In the genomic region with DNA sequence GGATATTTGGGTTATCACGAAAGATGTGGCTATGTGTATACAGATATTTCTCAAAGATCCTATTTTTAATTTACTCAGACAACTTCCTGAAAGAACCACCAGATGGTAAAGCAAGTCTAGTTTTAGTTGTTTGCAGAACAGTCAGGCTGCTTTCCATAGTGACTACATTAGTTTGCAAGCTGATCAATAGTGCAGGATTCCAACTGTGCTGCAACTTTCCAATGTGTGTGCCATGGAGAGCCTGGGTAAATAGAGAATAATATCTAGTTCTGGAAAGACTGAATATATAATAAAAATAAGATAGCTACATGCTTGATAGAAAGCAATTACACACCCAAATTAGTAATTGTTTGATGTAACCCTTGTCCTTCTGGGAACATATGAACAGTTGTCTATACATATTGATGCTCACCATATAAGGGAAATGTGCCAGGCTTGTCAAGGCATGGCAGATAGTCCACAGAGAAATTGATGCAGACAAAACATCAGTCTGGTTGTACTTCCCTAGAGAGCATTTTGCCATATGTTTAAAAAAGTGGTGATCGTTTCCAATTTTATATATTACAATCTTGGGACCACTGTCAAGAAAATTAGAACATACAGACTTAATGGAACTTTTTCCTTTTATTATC, we compare ENCODE assay signal across 29 mouse cellular contexts. TPM values are rescaled to one million over a fixed set of nuclear protein-coding genes. Genes with fewer than 3 reads are reported as not detected.
DNase-seq lines count a peak whose midpoint lies in the region; ATAC-seq and TF ChIP-seq lines count a peak whose summit lies in the region.
"Had no signal": no experiment of that assay in that cellular context is flagged by ENCODE, and none has a peak within 500 bp of the region (broad histone marks: within the 10 kb centered on the region; RNA-seq: fewer than 3 reads in every experiment).

No protein-coding gene starts in this region.

- no peaks in the 10 kb centered on the region for H3K27me3 ChIP-seq in forebrain, embryonic 14.5 days (replicated peaks; ENCODE audit: control insufficient read depth, insufficient read depth, low read length)
- no peaks in the 10 kb centered on the region for H3K27me3 ChIP-seq in forebrain, embryonic 10.5 days (ENCODE audit: poor library complexity, severe bottlenecking)
- H3K27me3 ChIP-seq in liver, postnatal 0 days (ENCODE audit: insufficient read depth, low read length), result no peaks in the 10 kb centered on the region
- no peaks in the 10 kb centered on the region for H3K27me3 ChIP-seq in liver, embryonic 12.5 days (replicated peaks)
- H3K27me3 ChIP-seq: embryonic facial prominence, embryonic 13.5 days; heart, embryonic 12.5 days; hindbrain, embryonic 15.5 days; liver, embryonic 15.5 days; lung, embryonic 15.5 days; midbrain, embryonic 15.5 days had no signal

- H3K4me2 ChIP-seq in forebrain, embryonic 14.5 days (ENCODE audit: low read length), result no peak overlapping the region
- H3K4me2 ChIP-seq in liver, postnatal 0 days (ENCODE audit: low read depth, low read length), result no peak overlapping the region
- H3K4me2 ChIP-seq in liver, embryonic 12.5 days, result no peak overlapping the region
- H3K4me2 ChIP-seq: embryonic facial prominence, embryonic 13.5 days; heart, embryonic 12.5 days; hindbrain, embryonic 15.5 days; liver, embryonic 15.5 days; lung, embryonic 15.5 days; midbrain, embryonic 15.5 days had no signal

- ATAC-seq in forebrain, embryonic 14.5 days, result no peak
- 0 out of 2 replicates have a peak, but pooled peaks have one; percentile 36 for ATAC-seq in liver, postnatal 0 days
- no peak for ATAC-seq in liver, embryonic 12.5 days
- ATAC-seq: inflammation-experienced regulatory T-cells, adult 6 months; midbrain, embryonic 15.5 days had no signal

- H3K27ac ChIP-seq in forebrain, embryonic 14.5 days (ENCODE audit: low read depth, low read length), result no peak overlapping the region
- no peak overlapping the region for H3K27ac ChIP-seq in forebrain, embryonic 10.5 days
- H3K27ac ChIP-seq in liver, postnatal 0 days (ENCODE audit: low read depth), result no peak overlapping the region
- no peak overlapping the region for H3K27ac ChIP-seq in liver, embryonic 12.5 days
- no peak overlapping the region for H3K27ac ChIP-seq in layer of hippocampus, adult 2 months
- H3K27ac ChIP-seq: embryonic facial prominence, embryonic 13.5 days; hindbrain, embryonic 15.5 days; liver, embryonic 15.5 days; lung, embryonic 15.5 days; midbrain, embryonic 10.5 days; midbrain, embryonic 15.5 days; stomach, postnatal 0 days had no signal

- no peak for TF ChIP-seq EP300 in liver, postnatal 0 days (IDR thresholded peaks at IDR 0.05; ENCODE audit: low read depth)

- TF ChIP-seq CTCF in liver, postnatal 0 days (IDR thresholded peaks at IDR 0.05; ENCODE audit: low read depth), result 0 out of 2 replicates have a peak, but pooled peaks have one; percentile 20
- peak; percentile 56 for TF ChIP-seq CTCF in layer of hippocampus, adult 2 months (conservative IDR thresholded peaks at IDR 0.05)

- DNase-seq in forebrain, embryonic 14.5 days (ENCODE audit: low spot score), result peak; percentile 61
- DNase-seq in forebrain, embryonic 10.5 days (ENCODE audit: extremely low spot score, low spot score), result no peak
- DNase-seq in liver, postnatal 0 days, result no peak
- peak; percentile 23 to 32 for DNase-seq in layer of hippocampus, adult 2 months (ENCODE audit: low spot score in 2 of 2)
- no peak for DNase-seq in left cerebral cortex, adult 11 months (ENCODE audit: low spot score)
- no peak for DNase-seq in natural killer cell, adult 2 months (ENCODE audit: low spot score in 2 of 2)
- DNase-seq: adrenal gland, postnatal 10 days; cerebellum, adult 18-20 months; cerebellum, postnatal 10 days; gastrocnemius, postnatal 14 days; heart, adult 18-20 months; kidney, adult 11 months; kidney, postnatal 14 days; left cerebral cortex, postnatal 4 days; right cerebral cortex, postnatal 4 days; thymus, adult 18-20 months; thymus, postnatal 25 days had no signal

- H3K4me1 ChIP-seq in forebrain, embryonic 14.5 days (ENCODE audit: control insufficient read depth, insufficient read depth, low read length), result no peaks in the 10 kb centered on the region
- H3K4me1 ChIP-seq in forebrain, embryonic 10.5 days, result no peaks in the 10 kb centered on the region
- no peaks in the 10 kb centered on the region for H3K4me1 ChIP-seq in liver, postnatal 0 days (ENCODE audit: insufficient read depth)
- no peaks in the 10 kb centered on the region for H3K4me1 ChIP-seq in liver, embryonic 12.5 days
- H3K4me1 ChIP-seq: heart, embryonic 12.5 days; hindbrain, embryonic 15.5 days; liver, embryonic 15.5 days; midbrain, embryonic 10.5 days; midbrain, embryonic 15.5 days had no signal

- H3K9ac ChIP-seq in forebrain, embryonic 14.5 days (ENCODE audit: low read length), result no peak overlapping the region
- no peak overlapping the region for H3K9ac ChIP-seq in liver, postnatal 0 days (replicated peaks)
- no peak overlapping the region for H3K9ac ChIP-seq in liver, embryonic 12.5 days
- H3K9ac ChIP-seq: embryonic facial prominence, embryonic 13.5 days; heart, embryonic 12.5 days; hindbrain, embryonic 15.5 days; liver, embryonic 15.5 days; lung, embryonic 15.5 days; midbrain, embryonic 15.5 days had no signal

- H3K4me3 ChIP-seq in forebrain, embryonic 14.5 days (ENCODE audit: low read depth, low read length), result no peak overlapping the region
- H3K4me3 ChIP-seq in forebrain, embryonic 10.5 days, result no peak overlapping the region
- no peak overlapping the region for H3K4me3 ChIP-seq in liver, postnatal 0 days (ENCODE audit: low read depth, low read length)
- no peak overlapping the region for H3K4me3 ChIP-seq in liver, embryonic 12.5 days
- no peak overlapping the region for H3K4me3 ChIP-seq in layer of hippocampus, adult 2 months
- H3K4me3 ChIP-seq: embryonic facial prominence, embryonic 13.5 days; heart, embryonic 12.5 days; hindbrain, embryonic 15.5 days; liver, embryonic 15.5 days; lung, embryonic 15.5 days; midbrain, embryonic 10.5 days; midbrain, embryonic 15.5 days had no signal

- 78% methylated on average over 2 of the region's 2 CpGs for WGBS in forebrain, embryonic 14.5 days
- 94% methylated on average over 2 of the region's 2 CpGs for WGBS in forebrain, embryonic 10.5 days
- WGBS in liver, postnatal 0 days (ENCODE audit: insufficient replicate concordance), result 74% methylated on average over 2 of the region's 2 CpGs
- 66% methylated on average over 2 of the region's 2 CpGs for WGBS in liver, embryonic 12.5 days (ENCODE audit: insufficient replicate concordance)

- no peaks in the 10 kb centered on the region for H3K9me3 ChIP-seq in forebrain, embryonic 14.5 days (replicated peaks; ENCODE audit: control insufficient read depth, low read length)
- H3K9me3 ChIP-seq in forebrain, embryonic 10.5 days, result no peaks in the 10 kb centered on the region; the same call in 1 of the 2 replicates
- no peaks in the 10 kb centered on the region for H3K9me3 ChIP-seq in liver, postnatal 0 days (ENCODE audit: low read length)
- H3K9me3 ChIP-seq in liver, embryonic 12.5 days (replicated peaks), result no peaks in the 10 kb centered on the region
- H3K9me3 ChIP-seq: embryonic facial prominence, embryonic 13.5 days; hindbrain, embryonic 15.5 days; liver, embryonic 15.5 days; lung, embryonic 15.5 days; midbrain, embryonic 15.5 days had no signal

- no peaks in the 10 kb centered on the region for H3K36me3 ChIP-seq in forebrain, embryonic 14.5 days (ENCODE audit: control insufficient read depth, insufficient read depth, low read length)
- no peaks in the 10 kb centered on the region for H3K36me3 ChIP-seq in forebrain, embryonic 10.5 days (replicated peaks)
- no peaks in the 10 kb centered on the region for H3K36me3 ChIP-seq in liver, postnatal 0 days (replicated peaks; ENCODE audit: insufficient read depth, low read length)
- H3K36me3 ChIP-seq in liver, embryonic 12.5 days, result no peaks in the 10 kb centered on the region
- H3K36me3 ChIP-seq: embryonic facial prominence, embryonic 13.5 days; G1E; heart, embryonic 12.5 days; hindbrain, embryonic 15.5 days; liver, embryonic 15.5 days; lung, embryonic 15.5 days; midbrain, embryonic 10.5 days; midbrain, embryonic 15.5 days had no signal

RNA-seq across cellular contexts. Expression of gene Lyplal1, which starts 50.7 kb away (rescaled TPM):
- polyA plus RNA-seq in forebrain, embryonic 14.5 days (2014; fragmentation: Nextera tagmentation; extraction: Ambion mirVana), result 15.0 and 20.7 TPM in 2 replicates
- polyA plus RNA-seq in forebrain, embryonic 10.5 days (2016; fragmentation: Nextera tagmentation; extraction: Ambion mirVana), result 18.3 and 18.8 TPM in 2 replicates
- polyA plus RNA-seq in liver, postnatal 0 days (2015; fragmentation: Nextera tagmentation; extraction: Ambion mirVana), result 11.5 and 11.9 TPM in 2 replicates
- 8.5 and 9.6 TPM in 2 replicates for polyA plus RNA-seq in liver, embryonic 12.5 days (2016; fragmentation: Nextera tagmentation; extraction: Ambion mirVana)
- 1 to 10 TPM; 7.1 to 9.1 TPM for total RNA-seq in layer of hippocampus, adult 2 months (2021)
- total RNA-seq: G1E; neutrophil, adult 5-6 weeks had no signal
- polyA plus RNA-seq: G1E; inflammation-experienced regulatory T-cells, adult 6 months had no signal

Comparison
In these comparisons a context has a peak if more than half of its experiments do, and no peak if none do; other contexts are left out.
1. DNase-seq: peak in forebrain, embryonic 14.5 days (single experiment) and layer of hippocampus, adult 2 months (2 of 2); none in forebrain, embryonic 10.5 days (single experiment), liver, postnatal 0 days (single experiment), left cerebral cortex, adult 11 months (single experiment) and natural killer cell, adult 2 months (0 of 2).